Mouse (Mus musculus): ENCODE data around the gene Gm19345. TPM values are rescaled to one million over a fixed set of nuclear protein-coding genes. Genes with fewer than 3 reads are reported as not detected.
A peak's percentile ranks its signal among the peaks of the same experiment; 100 is the strongest.

Gm19345 gene
- polyA plus RNA-seq, 1 experiment from 2014 or later: 0.75 TPM

- whole genome bisulfite sequencing: 38% methylated on average over 5 of the region's 5 CpGs
- ATAC-seq (ENCODE audit: low read depth): no peak
Observed at GRCm38 (mm10) chr7:19871943-19872601, 20.3 kb downstream of the Gm19345 start.

GRCm38 (mm10) chr7:19875948-19876682 lies 24.3 kb downstream of the Gm19345 start:
- ATAC-seq (ENCODE audit: low read depth) (0 out of 2 replicates have a peak, but pooled peaks have one; percentile 30), DNase-seq (ENCODE audit: low spot score) (peak; percentile 31)
- no peak overlapping the region for H3K9ac ChIP-seq (ENCODE audit: low read depth, low read length)
- H3K9me3 ChIP-seq (ENCODE audit: control insufficient read depth, low read length): no peaks in the 10 kb centered on the region
- no peak overlapping the region; the same call in 1 of the 2 replicates for H3K4me2 ChIP-seq (ENCODE audit: low read depth, low read length)
- H3K36me3 ChIP-seq (ENCODE audit: control insufficient read depth, insufficient read depth, low read length): no peaks in the 10 kb centered on the region
- no peaks in the 10 kb centered on the region for H3K4me1 ChIP-seq (ENCODE audit: control insufficient read depth, insufficient read depth, low read length)
- 44% methylated on average over 13 of the region's 13 CpGs for WGBS
- no peak overlapping the region for H3K4me3 ChIP-seq (ENCODE audit: low read depth, low read length)
- no peaks in the 10 kb centered on the region for H3K27me3 ChIP-seq (replicated peaks; ENCODE audit: control insufficient read depth, insufficient read depth, low read length)
- H3K27ac ChIP-seq (replicated peaks; ENCODE audit: low read depth, low read length): no peak overlapping the region

More at GRCm38 (mm10) chr7:19871943-19872601, 20.3 kb downstream of the Gm19345 start:
- Histone ChIP-seq H3K27me3 (replicated peaks; ENCODE audit: control insufficient read depth, insufficient read depth, low read length) (no peaks in the 10 kb centered on the region), H3K4me3 (ENCODE audit: low read depth, low read length) (no peak overlapping the region), H3K9ac (ENCODE audit: low read depth, low read length) (no peak overlapping the region), H3K27ac (replicated peaks; ENCODE audit: low read depth, low read length) (no peak overlapping the region), H3K9me3 (ENCODE audit: control insufficient read depth, low read length) (no peaks in the 10 kb centered on the region), H3K4me2 (ENCODE audit: low read depth, low read length) (no peak overlapping the region), H3K4me1 (ENCODE audit: control insufficient read depth, insufficient read depth, low read length) (no peaks in the 10 kb centered on the region), H3K36me3 (ENCODE audit: control insufficient read depth, insufficient read depth, low read length) (no peaks in the 10 kb centered on the region)
- peak; percentile 23 for DNase-seq (ENCODE audit: low spot score)

- Histone ChIP-seq H3K4me2 (ENCODE audit: low read depth, low read length) (no peak overlapping the region), H3K4me1 (ENCODE audit: control insufficient read depth, insufficient read depth, low read length) (no peaks in the 10 kb centered on the region), H3K4me3 (ENCODE audit: low read depth, low read length) (no peak overlapping the region), H3K27me3 (replicated peaks; ENCODE audit: control insufficient read depth, insufficient read depth, low read length) (no peaks in the 10 kb centered on the region), H3K36me3 (ENCODE audit: control insufficient read depth, insufficient read depth, low read length) (no peaks in the 10 kb centered on the region), H3K27ac (replicated peaks; ENCODE audit: low read depth, low read length) (no peak overlapping the region), H3K9me3 (ENCODE audit: control insufficient read depth, low read length) (no peaks in the 10 kb centered on the region), H3K9ac (ENCODE audit: low read depth, low read length) (no peak overlapping the region)
- DNase-seq (ENCODE audit: low spot score): peak; percentile 32
- 46% methylated on average over 14 of the region's 14 CpGs for WGBS
- ATAC-seq (ENCODE audit: low read depth): peak; percentile 44; the same call in 1 of the 2 replicates
Observed at GRCm38 (mm10) chr7:19876781-19877425, 25.1 kb downstream of the Gm19345 start.

- ATAC-seq (ENCODE audit: low read depth) (no peak), DNase-seq (ENCODE audit: low spot score) (no peak)
- WGBS: 79% methylated on average over 8 of the region's 8 CpGs
- no peak overlapping the region for H3K4me3 ChIP-seq (ENCODE audit: low read depth, low read length)
- no peaks in the 10 kb centered on the region for H3K4me1 ChIP-seq (ENCODE audit: control insufficient read depth, insufficient read depth, low read length)
- H3K4me2 ChIP-seq (ENCODE audit: low read depth, low read length): no peak overlapping the region
- H3K9me3 ChIP-seq (ENCODE audit: control insufficient read depth, low read length): no peaks in the 10 kb centered on the region
- no peak overlapping the region for H3K9ac ChIP-seq (ENCODE audit: low read depth, low read length)
- H3K36me3 ChIP-seq (ENCODE audit: control insufficient read depth, insufficient read depth, low read length): no peaks in the 10 kb centered on the region
- no peaks in the 10 kb centered on the region for H3K27me3 ChIP-seq (replicated peaks; ENCODE audit: control insufficient read depth, insufficient read depth, low read length)
- H3K27ac ChIP-seq (replicated peaks; ENCODE audit: low read depth, low read length): no peak overlapping the region
Observed at GRCm38 (mm10) chr7:19880754-19881153, 29.0 kb downstream of the Gm19345 start.

- no peaks in the 10 kb centered on the region for H3K27me3 ChIP-seq (replicated peaks; ENCODE audit: control insufficient read depth, insufficient read depth, low read length)
- 75% methylated on average over 7 of the region's 7 CpGs for WGBS
- no peaks in the 10 kb centered on the region for H3K4me1 ChIP-seq (ENCODE audit: control insufficient read depth, insufficient read depth, low read length)
- no peak within 1 kb of the TSS for H3K9ac ChIP-seq (ENCODE audit: low read depth, low read length)
- ATAC-seq (ENCODE audit: low read depth) (no peak), DNase-seq (ENCODE audit: low spot score) (peak; percentile 13)
- no peak within 1 kb of the TSS for H3K27ac ChIP-seq (replicated peaks; ENCODE audit: low read depth, low read length)
- no peaks in the 10 kb centered on the region for H3K36me3 ChIP-seq (ENCODE audit: control insufficient read depth, insufficient read depth, low read length)
- H3K4me3 ChIP-seq (ENCODE audit: low read depth, low read length): no peak within 1 kb of the TSS
- H3K9me3 ChIP-seq (ENCODE audit: control insufficient read depth, low read length): 0 out of 2 replicates have a peak, but pooled peaks cover 2% of the 10 kb centered on the region
- no peak within 1 kb of the TSS for H3K4me2 ChIP-seq (ENCODE audit: low read depth, low read length)
Observed at GRCm38 (mm10) chr7:19887849-19888248, 36.0 kb downstream of the Gm19345 start, which contains the start of gene Ceacam19. Gene Ceacam19 (minus strand): TSS chr7:19887965.

- no peak overlapping the region for H3K27ac ChIP-seq (replicated peaks; ENCODE audit: low read depth, low read length)
- no peak overlapping the region for H3K4me2 ChIP-seq (ENCODE audit: low read depth, low read length)
- no peak for ATAC-seq (ENCODE audit: low read depth)
- H3K27me3 ChIP-seq (replicated peaks; ENCODE audit: control insufficient read depth, insufficient read depth, low read length): no peaks in the 10 kb centered on the region
- H3K9ac ChIP-seq (ENCODE audit: low read depth, low read length): no peak overlapping the region
- H3K4me1 ChIP-seq (ENCODE audit: control insufficient read depth, insufficient read depth, low read length): no peaks in the 10 kb centered on the region
- DNase-seq (ENCODE audit: low spot score): peak; percentile 13
- H3K4me3 ChIP-seq (ENCODE audit: low read depth, low read length): no peak overlapping the region
- no peaks in the 10 kb centered on the region for H3K36me3 ChIP-seq (ENCODE audit: control insufficient read depth, insufficient read depth, low read length)
- 0 out of 2 replicates have a peak, but pooled peaks cover 2% of the 10 kb centered on the region for H3K9me3 ChIP-seq (ENCODE audit: control insufficient read depth, low read length)
- 43% methylated on average over 8 of the region's 8 CpGs for WGBS
Observed at GRCm38 (mm10) chr7:19889881-19890280, 38.1 kb downstream of the Gm19345 start.

Other genes with a start within 250 kb of the Gm19345 start
- 36.0 and 47.5 TPM in 2 replicates for gene Clasrp, start 247.5 kb upstream of the Gm19345 start, polyA plus RNA-seq (2014; fragmentation: Nextera tagmentation; extraction: Ambion mirVana)
- gene Relb, start 222.6 kb upstream of the Gm19345 start, polyA plus RNA-seq (2014; fragmentation: Nextera tagmentation; extraction: Ambion mirVana): 9.9 and 11.5 TPM in 2 replicates
- 77.9 and 87.9 TPM in 2 replicates for gene Clptm1, start 187.0 kb upstream of the Gm19345 start, polyA plus RNA-seq (2014; fragmentation: Nextera tagmentation; extraction: Ambion mirVana)
- gene Apoc2, start 174.1 kb upstream of the Gm19345 start, polyA plus RNA-seq (2014; fragmentation: Nextera tagmentation; extraction: Ambion mirVana): 0.78 and 0.80 TPM in 2 replicates
- gene Gm44805, start 170.6 kb upstream of the Gm19345 start, polyA plus RNA-seq (2014; fragmentation: Nextera tagmentation; extraction: Ambion mirVana): not detected in 2 replicates
- not detected in 2 replicates for gene Apoc4, start 170.5 kb upstream of the Gm19345 start, polyA plus RNA-seq (2014; fragmentation: Nextera tagmentation; extraction: Ambion mirVana)
- gene Apoc1, start 159.3 kb upstream of the Gm19345 start, polyA plus RNA-seq (2014; fragmentation: Nextera tagmentation; extraction: Ambion mirVana): 16.1 and 19.0 TPM in 2 replicates
- 482 and 510 TPM in 2 replicates for gene Apoe, start 152.8 kb upstream of the Gm19345 start, polyA plus RNA-seq (2014; fragmentation: Nextera tagmentation; extraction: Ambion mirVana)
- gene Tomm40, start 136.6 kb upstream of the Gm19345 start, polyA plus RNA-seq (2014; fragmentation: Nextera tagmentation; extraction: Ambion mirVana): 114 and 125 TPM in 2 replicates
- gene Nectin2, start 101.5 kb upstream of the Gm19345 start, polyA plus RNA-seq (2014; fragmentation: Nextera tagmentation; extraction: Ambion mirVana): 55.2 and 62.0 TPM in 2 replicates
- gene Bcam, start 81.0 kb upstream of the Gm19345 start, polyA plus RNA-seq (2014; fragmentation: Nextera tagmentation; extraction: Ambion mirVana): 101 and 114 TPM in 2 replicates
- gene Cblc, start 55.2 kb upstream of the Gm19345 start, polyA plus RNA-seq (2014; fragmentation: Nextera tagmentation; extraction: Ambion mirVana): 4.7 TPM in 2 replicates
- 4.3 and 4.6 TPM in 2 replicates for gene Bcl3, start 29.2 kb upstream of the Gm19345 start, polyA plus RNA-seq (2014; fragmentation: Nextera tagmentation; extraction: Ambion mirVana)
- gene Ceacam16, start 9.3 kb downstream of the Gm19345 start, polyA plus RNA-seq (2014; fragmentation: Nextera tagmentation; extraction: Ambion mirVana): not detected in 2 replicates
- gene Ceacam19, start 36.0 kb downstream of the Gm19345 start, polyA plus RNA-seq (2014; fragmentation: Nextera tagmentation; extraction: Ambion mirVana): 1.2 TPM in 2 replicates
- 9.0 and 10.2 TPM in 2 replicates for gene Pvr, start 69.2 kb downstream of the Gm19345 start, polyA plus RNA-seq (2014; fragmentation: Nextera tagmentation; extraction: Ambion mirVana)
- gene Igsf23, start 98.8 kb downstream of the Gm19345 start, polyA plus RNA-seq (2014; fragmentation: Nextera tagmentation; extraction: Ambion mirVana): not detected in 2 replicates
- not detected in 2 replicates for gene Ceacam20, start 113.4 kb downstream of the Gm19345 start, polyA plus RNA-seq (2014; fragmentation: Nextera tagmentation; extraction: Ambion mirVana)
- gene Nlrp9b, start 139.5 kb downstream of the Gm19345 start, polyA plus RNA-seq (2014; fragmentation: Nextera tagmentation; extraction: Ambion mirVana): not detected in 2 replicates
- not detected in 2 replicates for gene Vmn1r91, start 247.7 kb downstream of the Gm19345 start, polyA plus RNA-seq (2014; fragmentation: Nextera tagmentation; extraction: Ambion mirVana)

Measured in embryonic facial prominence, embryonic 14.5 days (tissue).